Mouse (Mus musculus): Measurements from ENCODE around the gene Spryd3.

Spryd3 gene

DNA sequence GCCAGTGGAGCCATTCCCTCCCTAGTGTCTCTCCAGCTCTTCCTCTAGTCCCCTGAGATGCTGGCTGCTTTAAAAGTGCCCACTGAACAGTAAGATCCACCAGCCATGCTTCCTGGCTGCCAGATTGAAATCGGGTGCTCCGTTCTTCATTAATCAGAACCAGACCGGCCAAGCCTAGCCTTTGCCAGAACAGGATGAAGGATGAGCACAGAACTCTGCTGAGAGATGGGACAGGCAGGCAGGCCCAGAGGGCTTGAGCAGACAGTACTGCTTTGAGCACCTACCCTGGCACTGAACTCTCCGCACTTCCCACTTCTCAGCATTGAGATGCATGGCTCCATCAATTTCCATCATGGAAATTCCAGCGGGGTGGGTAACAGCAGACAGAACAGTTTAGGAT is 36.8 kb downstream of the Spryd3 start:
- WGBS, result 58% methylated on average over 5 of the region's 5 CpGs

GRCm38 (mm10) chr15:102097991-102098555 is 38.0 kb downstream of the Spryd3 start:
- WGBS, result 40% methylated on average over 5 of the region's 5 CpGs

DNA sequence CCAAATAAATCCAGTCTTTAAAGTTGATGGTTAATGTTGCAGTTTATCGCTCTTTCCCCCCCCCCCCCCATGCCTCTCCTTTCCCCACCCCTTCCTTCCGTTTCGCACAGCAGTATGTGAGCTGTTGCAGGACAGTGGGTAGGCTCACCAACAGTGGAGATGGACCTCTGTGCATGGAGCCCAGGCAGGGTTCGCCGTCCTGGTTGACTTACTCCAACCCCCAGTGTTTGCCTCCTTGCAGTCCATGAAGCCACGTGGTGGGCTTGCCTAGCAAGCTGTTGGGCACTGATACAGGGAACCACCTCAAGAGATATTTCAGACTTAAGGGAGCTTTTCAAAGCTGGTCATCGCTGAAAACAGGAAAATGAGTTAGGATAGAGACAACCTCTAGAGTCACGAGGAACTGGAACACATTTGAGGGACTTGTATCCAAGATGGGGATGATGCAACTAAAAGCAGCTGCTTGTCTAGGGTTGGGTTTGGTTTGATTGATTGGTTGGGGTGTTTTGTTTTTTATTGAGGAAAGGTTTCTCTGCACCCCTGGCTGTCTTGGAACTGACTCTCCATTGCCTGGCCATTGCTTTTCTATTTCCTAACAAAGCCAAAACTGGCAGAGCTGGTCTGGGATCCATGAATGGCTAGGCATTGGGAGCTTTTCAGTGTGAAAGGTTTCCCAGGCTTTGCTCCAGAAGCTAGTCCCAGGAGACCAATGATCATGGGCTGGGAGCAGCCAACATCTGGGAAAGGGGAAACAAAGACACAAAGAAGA is 38.7 kb downstream of the Spryd3 start:
- WGBS, result 69% methylated on average over 8 of the region's 8 CpGs

DNA sequence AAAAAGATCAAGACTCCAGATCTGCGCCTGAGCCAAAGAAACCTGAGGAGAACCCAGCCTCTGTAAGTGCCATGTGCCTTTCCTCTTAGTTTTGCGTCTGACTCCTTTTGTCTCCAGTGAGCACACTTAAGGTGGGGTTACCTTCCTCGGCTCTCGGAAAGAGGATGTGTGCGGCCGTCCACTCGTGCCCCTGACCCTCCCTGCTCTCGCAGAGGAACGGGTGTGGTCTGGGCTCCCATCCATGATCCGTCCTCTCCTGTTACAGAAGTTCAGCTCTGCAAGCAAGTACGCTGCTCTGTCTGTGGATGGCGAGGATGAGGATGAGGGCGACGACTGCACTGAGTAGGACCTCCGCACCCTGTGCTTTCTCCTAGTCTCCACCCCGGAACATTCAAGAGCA is 41.0 kb downstream of the Spryd3 start:
- 75% methylated on average over 16 of the region's 16 CpGs for WGBS

DNA sequence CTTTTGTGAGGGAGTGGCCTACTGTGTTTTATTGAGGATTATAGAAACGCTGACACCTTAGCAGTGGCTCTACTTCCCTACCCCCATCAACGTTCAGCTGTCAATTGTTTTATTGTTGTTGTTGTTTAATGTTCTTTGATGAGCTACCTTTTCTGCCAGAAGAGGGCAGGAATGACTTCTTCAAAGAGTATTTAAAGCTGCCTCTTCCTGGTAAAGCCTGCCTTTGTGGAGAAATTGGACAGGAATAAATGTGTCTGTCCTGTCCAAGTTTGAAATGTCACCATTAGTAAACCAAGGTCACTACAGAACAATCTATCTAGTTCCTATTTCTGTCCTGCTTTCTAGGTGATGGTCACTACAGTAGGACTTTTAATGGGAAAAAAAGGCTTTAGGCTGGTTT is 41.9 kb downstream of the Spryd3 start:
- WGBS, result 44% methylated on average over 2 of the region's 2 CpGs

- 89% methylated on average over 4 of the region's 4 CpGs for WGBS
Measured at GRCm38 (mm10) chr15:102092222-102092621, 43.8 kb downstream of the Spryd3 start.

- 63% methylated on average over 1 of the region's 1 CpGs for WGBS
Measured at GRCm38 (mm10) chr15:102091688-102092087, 44.3 kb downstream of the Spryd3 start.

- 71% methylated on average over 12 of the region's 12 CpGs for WGBS
Measured at GRCm38 (mm10) chr15:102091063-102091679, 44.9 kb downstream of the Spryd3 start.

DNA sequence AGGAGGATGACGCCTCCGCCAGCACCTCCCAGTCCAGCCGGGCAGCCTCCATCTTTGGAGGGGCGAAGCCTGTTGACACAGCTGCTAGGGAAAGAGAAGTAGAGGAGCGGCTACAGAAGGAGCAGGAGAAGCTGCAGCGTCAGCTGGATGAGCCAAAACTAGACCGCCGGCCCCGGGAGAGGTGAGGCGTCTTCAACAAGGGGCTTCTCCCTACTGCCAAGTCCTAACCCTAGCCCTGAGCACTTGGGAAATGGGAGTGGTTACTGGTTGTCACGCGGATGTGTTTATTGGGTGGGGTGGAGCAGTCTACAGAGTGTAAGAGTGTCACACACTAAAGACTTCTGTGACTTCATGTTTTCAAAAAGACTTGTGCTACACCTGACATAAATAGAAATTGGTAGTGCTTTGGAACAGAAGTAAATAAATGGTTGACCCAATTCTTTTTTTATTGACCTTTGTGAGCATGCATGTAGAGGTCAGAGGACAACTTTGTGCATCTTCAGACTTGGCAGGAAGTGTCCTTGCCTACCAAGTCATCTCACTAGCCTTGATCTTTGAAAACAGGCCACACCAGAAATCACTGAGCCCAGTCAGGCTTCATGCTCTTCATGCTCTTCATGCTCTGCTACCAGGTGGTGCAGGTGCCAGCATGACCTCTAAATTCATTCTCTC is 46.0 kb downstream of the Spryd3 start:
- 71% methylated on average over 12 of the region's 12 CpGs for WGBS

GRCm38 (mm10) chr15:102083028-102083427 is 53.0 kb downstream of the Spryd3 start:
- WGBS, result 72% methylated on average over 4 of the region's 4 CpGs

GRCm38 (mm10) chr15:102082148-102082547 is 53.9 kb downstream of the Spryd3 start:
- WGBS, result 72% methylated on average over 4 of the region's 4 CpGs

GRCm38 (mm10) chr15:102080429-102080828 is 55.6 kb downstream of the Spryd3 start:
- 51% methylated on average over 2 of the region's 2 CpGs for WGBS

DNA sequence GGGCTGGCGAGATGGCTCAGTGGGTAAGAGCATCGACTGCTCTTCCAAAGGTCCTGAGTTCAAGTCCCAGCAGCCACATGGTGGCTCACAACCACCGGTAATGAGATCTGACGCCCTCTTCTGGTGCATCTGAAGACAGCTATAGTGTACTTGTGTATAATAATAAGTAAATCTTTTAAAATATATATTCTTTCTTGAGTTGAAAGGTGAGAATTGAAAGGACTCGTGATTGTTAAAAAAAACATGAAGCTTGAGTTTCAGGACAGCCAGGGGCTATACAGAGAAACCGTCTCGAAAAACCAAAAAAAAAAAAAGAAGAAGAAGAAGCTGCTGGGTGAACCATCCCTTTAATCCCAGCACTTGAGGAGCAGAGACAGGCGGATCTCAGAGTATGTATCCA is 56.1 kb downstream of the Spryd3 start:
- WGBS, result 70% methylated on average over 8 of the region's 8 CpGs

DNA sequence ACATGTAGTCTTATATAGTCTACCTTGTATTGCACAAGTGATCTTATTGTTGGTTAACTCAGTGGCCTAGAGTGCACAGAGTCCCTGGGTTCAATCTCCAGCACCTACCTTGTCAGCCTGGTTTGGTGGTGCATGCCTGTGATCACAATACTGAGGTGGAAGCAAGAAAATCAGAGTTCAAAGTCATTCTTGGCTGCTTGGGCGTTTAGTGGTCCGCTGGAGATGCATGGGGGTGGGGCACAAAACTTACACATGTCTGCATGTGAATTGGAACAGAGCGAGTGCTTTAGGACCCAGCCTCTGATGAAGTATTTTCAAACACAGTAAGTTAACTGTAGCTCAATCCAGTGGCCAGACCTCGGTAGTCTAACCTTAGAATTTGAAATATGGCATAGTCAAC is 56.8 kb downstream of the Spryd3 start:
- 65% methylated on average over 4 of the region's 4 CpGs for WGBS

- WGBS, result 84% methylated on average over 2 of the region's 2 CpGs
Measured at GRCm38 (mm10) chr15:102077111-102077677, 58.8 kb downstream of the Spryd3 start.

- WGBS, result 7% methylated on average over 11 of the region's 11 CpGs
Measured at GRCm38 (mm10) chr15:102074876-102075585, 61.0 kb downstream of the Spryd3 start.

DNA sequence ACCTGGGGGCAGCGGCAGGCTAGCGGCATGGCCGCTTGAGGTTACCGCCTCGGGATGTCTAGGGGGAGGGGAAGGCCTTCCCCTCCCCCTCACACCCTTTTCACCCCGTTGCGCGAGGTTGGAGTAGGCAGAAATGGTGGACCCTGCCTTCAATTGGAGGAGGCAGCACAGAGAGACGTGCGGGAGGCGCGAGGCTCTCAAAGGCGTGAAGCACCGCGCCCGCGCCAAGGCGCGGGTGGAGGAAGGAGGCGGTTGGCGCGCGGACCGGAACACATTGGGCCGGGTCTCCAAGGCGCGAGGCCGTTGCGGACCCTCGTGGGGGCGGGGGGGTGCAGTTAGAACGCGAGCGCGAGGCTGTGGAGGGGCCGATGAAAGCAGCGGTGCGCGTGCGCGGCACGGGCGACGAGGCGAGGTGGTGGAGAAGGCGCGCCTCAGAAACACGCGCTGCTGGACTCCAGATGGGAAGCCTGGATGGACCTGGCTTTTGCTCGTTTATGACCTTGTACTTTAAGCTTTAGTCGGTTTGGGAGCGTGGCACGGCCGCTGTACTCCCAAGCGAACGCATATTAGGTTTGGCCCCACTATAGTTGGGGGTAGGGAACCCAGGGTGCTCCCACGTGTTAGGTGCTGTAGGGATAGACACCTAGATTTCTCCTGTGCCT is 61.8 kb downstream of the Spryd3 start:
- under 1% methylated on average over 56 of the region's 57 CpGs for WGBS

GRCm38 (mm10) chr15:102073559-102074069 is 62.4 kb downstream of the Spryd3 start, which contains the start of gene Eif4b:
TSS of gene Eif4b (plus strand) at chr15:102073773.
- under 1% methylated on average over 58 of the region's 58 CpGs for WGBS

GRCm38 (mm10) chr15:102072963-102073558 is 63.0 kb downstream of the Spryd3 start:
- 12% methylated on average over 6 of the region's 6 CpGs for WGBS
